In the genomic region with DNA sequence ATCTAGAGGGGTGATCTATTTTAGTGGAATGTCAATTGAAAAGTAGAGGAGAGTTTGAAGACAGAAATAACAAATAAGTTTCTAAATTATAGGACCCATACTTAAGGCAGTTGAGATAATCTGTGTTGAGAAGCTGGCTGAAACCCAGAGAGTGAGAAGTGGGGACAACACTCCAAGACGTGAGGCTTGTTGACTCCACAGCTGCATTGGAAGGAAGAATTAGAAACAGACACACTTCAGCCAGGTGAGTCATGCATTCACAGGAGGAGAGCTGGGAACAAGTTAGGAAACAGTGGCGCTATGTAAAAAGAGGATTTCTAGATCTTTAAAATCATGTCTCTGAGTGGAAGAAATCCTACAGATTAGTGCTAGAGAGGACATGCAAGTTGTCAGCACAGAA, we compare ENCODE assay signal across 24 mouse cellular contexts. TPM values are rescaled to one million over a fixed set of nuclear protein-coding genes. Genes with fewer than 3 reads are reported as not detected.
DNase-seq lines count a peak whose midpoint lies in the region; ATAC-seq lines count a peak whose summit lies in the region.
"Had no signal": no experiment of that assay in that cellular context is flagged by ENCODE, and none has a peak within 500 bp of the region (broad histone marks: within the 10 kb centered on the region; RNA-seq: fewer than 3 reads in every experiment).

No protein-coding gene starts in this region.

- no peak overlapping the region for H3K4me3 ChIP-seq in lung, embryonic 16.5 days (ENCODE audit: low read length)
- H3K4me3 ChIP-seq: embryonic facial prominence, embryonic 10.5 days; embryonic facial prominence, embryonic 12.5 days; forebrain, embryonic 13.5 days; forebrain, embryonic 15.5 days had no signal

- no peaks in the 10 kb centered on the region for H3K9me3 ChIP-seq in lung, embryonic 16.5 days (ENCODE audit: control insufficient read depth, low read length)
- H3K9me3 ChIP-seq: embryonic facial prominence, embryonic 10.5 days; embryonic facial prominence, embryonic 12.5 days; forebrain, embryonic 13.5 days; forebrain, embryonic 15.5 days; G1E had no signal

- no peak overlapping the region for H3K9ac ChIP-seq in lung, embryonic 16.5 days (ENCODE audit: low read length)
- H3K9ac ChIP-seq: embryonic facial prominence, embryonic 12.5 days; forebrain, embryonic 13.5 days; forebrain, embryonic 15.5 days had no signal

- no peaks in the 10 kb centered on the region for H3K27me3 ChIP-seq in lung, embryonic 16.5 days (ENCODE audit: control insufficient read depth, insufficient read depth, low read depth, low read length)
- H3K27me3 ChIP-seq: CH12.LX; embryonic facial prominence, embryonic 12.5 days; forebrain, embryonic 13.5 days; forebrain, embryonic 15.5 days; Patski had no signal

- H3K27ac ChIP-seq in lung, embryonic 16.5 days (ENCODE audit: low read length) = peak overlapping the region; percentile 70
- H3K27ac ChIP-seq: embryonic facial prominence, embryonic 10.5 days; embryonic facial prominence, embryonic 12.5 days; forebrain, embryonic 13.5 days; forebrain, embryonic 15.5 days had no signal

- WGBS in lung, embryonic 16.5 days = 59% methylated on average over 2 of the region's 2 CpGs

- peaks cover 47% of the 10 kb centered on the region for H3K36me3 ChIP-seq in lung, embryonic 16.5 days (ENCODE audit: control insufficient read depth, insufficient read depth, low read length)

- no peak for ATAC-seq in lung, embryonic 16.5 days (ENCODE audit: low read depth)
- ATAC-seq: activated CD4-positive, CD25-positive, alpha-beta regulatory T cell, adult 4 months; CD4-positive, CD25-positive, alpha-beta regulatory T cell, adult 4 months; forebrain, embryonic 13.5 days; forebrain, embryonic 15.5 days; Patski had no signal

- DNase-seq in lung, adult 18-20 months = peak; percentile 16 to 38
- DNase-seq in lung, postnatal 4 days = no peak
- DNase-seq in lung, postnatal 10 days = no peak
- DNase-seq in lung, postnatal 25 days (ENCODE audit: low spot score) = peak; percentile 41
- no peak for DNase-seq in adrenal gland, adult 8-10 months
- DNase-seq in adrenal gland, postnatal 10 days = no peak
- DNase-seq: adrenal gland, postnatal 14 days; adrenal gland, postnatal 36 days; B cell, adult 2 months; cerebellum, adult 11-12 months; cerebellum, adult 2 months; cerebellum, adult 9-10 months; cerebellum, postnatal 10 days; cerebellum, postnatal 25 days had no signal

- H3K4me1 ChIP-seq in lung, embryonic 16.5 days (replicated peaks; ENCODE audit: control insufficient read depth, insufficient read depth, low read length) = no peaks in the 10 kb centered on the region; the same call in 1 of the 2 replicates
- H3K4me1 ChIP-seq: embryonic facial prominence, embryonic 10.5 days; embryonic facial prominence, embryonic 12.5 days; forebrain, embryonic 13.5 days; forebrain, embryonic 15.5 days had no signal

- H3K4me2 ChIP-seq in lung, embryonic 16.5 days (ENCODE audit: low read depth, low read length) = no peak overlapping the region
- H3K4me2 ChIP-seq: embryonic facial prominence, embryonic 12.5 days; forebrain, embryonic 13.5 days; forebrain, embryonic 15.5 days had no signal

RNA-seq across cellular contexts. Expression of a gene that starts 12.2 kb away (rescaled TPM):
- 211 and 218 TPM in 2 replicates for polyA plus RNA-seq in lung, embryonic 16.5 days (2015; fragmentation: Nextera tagmentation; extraction: Ambion mirVana)
- 10 to 100 TPM; 15.5 to 22.9 (median 18.3) TPM for total RNA-seq in adrenal gland, adult 8-10 months (2022)
- 10 to 100 TPM; 15.7 to 19.6 TPM for total RNA-seq in adrenal gland, postnatal 10 days (2021)

Comparison
In these comparisons a context has a peak if more than half of its experiments do, and no peak if none do; other contexts are left out.
1. DNase-seq: peak in lung, adult 18-20 months (2 of 2) and lung, postnatal 25 days (single experiment); none in lung, postnatal 4 days (0 of 2), lung, postnatal 10 days (single experiment), adrenal gland, adult 8-10 months (single experiment) and adrenal gland, postnatal 10 days (single experiment).